Mouse (Mus musculus) intestine, postnatal 0 days (tissue): ENCODE measurements around the gene Plekha8. TPM values are rescaled to one million over a fixed set of nuclear protein-coding genes. Genes with fewer than 3 reads are reported as not detected.

Experiments used
- ATAC-seq: fragments of 200-750 bp; cut with Nextera tagmentation; 2 replicates; pipeline ENCODE4 v1.8.0; 2017; ENCODE audit warnings: mild to moderate bottlenecking, moderate TSS enrichment, moderate library complexity
- H3K27ac ChIP-seq: fragments of 300-500 bp; sonication (generic); 2 replicates; pipeline ENCODE4 v1.5.1; 2014; ENCODE audit warnings: mild to moderate bottlenecking, low read depth, low read length, moderate library complexity
- H3K27me3 ChIP-seq: fragments of 300-500 bp; sonication (generic); replicated peaks from 2 replicates; pipeline ENCODE4 v1.6.1; 2014; ENCODE audit warnings: low read length, mixed read lengths; ENCODE audit not compliant: control insufficient read depth, insufficient read depth
- H3K36me3 ChIP-seq: fragments of 300-500 bp; sonication (generic); 2 replicates; pipeline ENCODE4 v1.6.1; 2014; ENCODE audit warnings: mild to moderate bottlenecking, moderate library complexity; ENCODE audit not compliant: control insufficient read depth, insufficient read depth
- H3K4me1 ChIP-seq: fragments of 300-500 bp; sonication (generic); replicated peaks from 2 replicates; pipeline ENCODE4 v1.6.1; 2014; ENCODE audit warnings: antibody characterized with exemption, low read length, mixed read lengths; ENCODE audit not compliant: control insufficient read depth, insufficient read depth
- H3K4me2 ChIP-seq: fragments of 300-500 bp; sonication (generic); replicated peaks from 2 replicates; pipeline ENCODE4 v1.6.1; 2014; ENCODE audit warnings: low read depth, mild to moderate bottlenecking, moderate library complexity
- H3K4me3 ChIP-seq: fragments of 300-500 bp; sonication (generic); 2 replicates; pipeline ENCODE4 v1.5.1; 2014; ENCODE audit warnings: low read depth, low read length
- H3K9ac ChIP-seq: fragments of 300-500 bp; sonication (generic); 2 replicates; pipeline ENCODE4 v1.6.1; 2014; ENCODE audit warnings: mild to moderate bottlenecking, low read depth, low read length
- H3K9me3 ChIP-seq: fragments of 300-500 bp; sonication (generic); 2 replicates; pipeline ENCODE4 v1.6.1; 2016; ENCODE audit warnings: mixed run types; ENCODE audit not compliant: control insufficient read depth
- CTCF ChIP-seq: sonication (generic); IDR thresholded peaks from 2 replicates; pipeline ENCODE4 v1.5.1; 2016; ENCODE audit warnings: low read depth, mild to moderate bottlenecking, control low read depth, antibody characterized with exemption, moderate library complexity
- WGBS: fragments of 180-500 bp; shearing (Covaris S2); extraction: QIAGEN DNeasy Blood & Tissue Kit; methylation state at CpG from one replicate; pipeline ENCODE4 v1.1.7; 2014; 5-methylcytosine and 5-hydroxymethylcytosine counted together
- polyA plus RNA-seq: library from polyadenylated mRNA; unstranded; fragments of >200 nt; fragmentation: Nextera tagmentation; extraction: Ambion mirVana; gene quantifications from 2 replicates; pipeline ENCODE4 v1.2.1, GENCODE M21; 2015

Gene Plekha8
- polyA plus RNA-seq, 1 experiment from 2014 or later = 9.0 TPM

- peak overlapping the region; percentile 60 for H3K4me3 ChIP-seq
- no peaks in the 10 kb centered on the region for H3K36me3 ChIP-seq
- peak; percentile 75 for ATAC-seq
- H3K4me1 ChIP-seq = peaks cover 9% of the 10 kb centered on the region; the same call in 1 of the 2 replicates
- peak overlapping the region; percentile 54 for H3K9ac ChIP-seq
- TF ChIP-seq CTCF = peak; percentile 33; the same call in 1 of the 2 replicates
- peak overlapping the region; percentile 97 for H3K4me2 ChIP-seq
- no peak overlapping the region; the same call in 1 of the 2 replicates for H3K27ac ChIP-seq
- H3K27me3 ChIP-seq = no peaks in the 10 kb centered on the region
- H3K9me3 ChIP-seq = no peaks in the 10 kb centered on the region
- 0% methylated on average over 20 of the region's 20 CpGs for WGBS
Observed at GRCm38 (mm10) chr6:54592938-54593535, 1.9 kb upstream of the Plekha8 start.

- Histone ChIP-seq H3K4me1 (peaks cover 9% of the 10 kb centered on the region; the same call in 1 of the 2 replicates), H3K36me3 (no peaks in the 10 kb centered on the region), H3K9me3 (no peaks in the 10 kb centered on the region), H3K4me2 (peak overlapping the region; percentile 97), H3K9ac (no peak overlapping the region), H3K27ac (no peak overlapping the region; the same call in 1 of the 2 replicates), H3K27me3 (no peaks in the 10 kb centered on the region), H3K4me3 (peak overlapping the region; percentile 60)
- TF ChIP-seq CTCF = no peak
- WGBS = 33% methylated on average over 8 of the region's 8 CpGs
- no peak for ATAC-seq
Observed at GRCm38 (mm10) chr6:54593766-54594468, 994 bp upstream of the Plekha8 start.

- peak; percentile 9; the same call in 1 of the 2 replicates for TF ChIP-seq CTCF
- Histone ChIP-seq H3K4me2 (peak overlapping the region; percentile 97), H3K36me3 (no peaks in the 10 kb centered on the region), H3K4me1 (peaks cover 9% of the 10 kb centered on the region; the same call in 1 of the 2 replicates), H3K27ac (peak overlapping the region; percentile 66), H3K4me3 (peak overlapping the region; percentile 85), H3K9ac (peak overlapping the region; percentile 72), H3K27me3 (no peaks in the 10 kb centered on the region), H3K9me3 (no peaks in the 10 kb centered on the region)
- no peak; the same call in 1 of the 2 replicates for ATAC-seq
- WGBS = 1% methylated on average over 44 of the region's 48 CpGs
Observed at GRCm38 (mm10) chr6:54595330-54595878, 493 bp downstream of the Plekha8 start.

GRCm38 (mm10) chr6:54597208-54597607 is 2.3 kb downstream of the Plekha8 start, which contains the start of gene Fkbp14:
TSS of gene Fkbp14 (minus strand) at chr6:54597308.
- Histone ChIP-seq H3K9me3 (no peaks in the 10 kb centered on the region), H3K4me3 (peak within 1 kb of the TSS; percentile 85), H3K27ac (no peak within 1 kb of the TSS), H3K27me3 (no peaks in the 10 kb centered on the region), H3K4me2 (peak within 1 kb of the TSS; percentile 97; the same call in 1 of the 2 replicates), H3K9ac (no peak within 1 kb of the TSS), H3K36me3 (no peaks in the 10 kb centered on the region), H3K4me1 (peaks cover 13% of the 10 kb centered on the region; the same call in 1 of the 2 replicates)
- no peak for ATAC-seq
- 79% methylated on average over 4 of the region's 4 CpGs for WGBS
- no peak for TF ChIP-seq CTCF

- H3K27me3 ChIP-seq = no peaks in the 10 kb centered on the region
- no peak for TF ChIP-seq CTCF
- no peak overlapping the region for H3K27ac ChIP-seq
- whole genome bisulfite sequencing = 86% methylated on average over 3 of the region's 3 CpGs
- H3K9ac ChIP-seq = no peak overlapping the region
- no peak for ATAC-seq
- H3K4me1 ChIP-seq = peaks cover 13% of the 10 kb centered on the region; the same call in 1 of the 2 replicates
- no peaks in the 10 kb centered on the region for H3K36me3 ChIP-seq
- no peaks in the 10 kb centered on the region for H3K9me3 ChIP-seq
- no peak overlapping the region for H3K4me3 ChIP-seq
- H3K4me2 ChIP-seq = no peak overlapping the region
Observed at GRCm38 (mm10) chr6:54597711-54598110, 2.8 kb downstream of the Plekha8 start.
